Mouse (Mus musculus): Measurements from ENCODE around the gene Tnk2.

Tnk2 gene

GRCm38 (mm10) chr16:32710426-32711070 lies 66.9 kb downstream of the Tnk2 start:
- peak; percentile 71 for DNase-seq (ENCODE audit: low read depth, low spot score)

- DNase-seq (ENCODE audit: low read depth, low spot score) = no peak
Observed at GRCm38 (mm10) chr16:32712202-32712601, 68.5 kb downstream of the Tnk2 start.

- DNase-seq (ENCODE audit: low read depth, low spot score) = no peak
Observed at GRCm38 (mm10) chr16:32713556-32713955, 69.9 kb downstream of the Tnk2 start.

- DNase-seq (ENCODE audit: low read depth, low spot score) = peak; percentile 16
Observed at GRCm38 (mm10) chr16:32715364-32715763, 71.7 kb downstream of the Tnk2 start.

GRCm38 (mm10) chr16:32723163-32723562 lies 79.5 kb downstream of the Tnk2 start:
- DNase-seq (ENCODE audit: low read depth, low spot score) = no peak

- DNase-seq (ENCODE audit: low read depth, low spot score) = no peak
Observed at GRCm38 (mm10) chr16:32723767-32724166, 80.1 kb downstream of the Tnk2 start.

- no peak for DNase-seq (ENCODE audit: low read depth, low spot score)
Observed at GRCm38 (mm10) chr16:32724259-32724658, 80.6 kb downstream of the Tnk2 start.

GRCm38 (mm10) chr16:32726501-32726900 lies 82.8 kb downstream of the Tnk2 start:
- peak; percentile 60 for DNase-seq (ENCODE audit: low read depth, low spot score)

GRCm38 (mm10) chr16:32728240-32728639 lies 84.6 kb downstream of the Tnk2 start:
- no peak for DNase-seq (ENCODE audit: low read depth, low spot score)

GRCm38 (mm10) chr16:32728730-32729129 lies 85.1 kb downstream of the Tnk2 start:
- DNase-seq (ENCODE audit: low read depth, low spot score) = no peak

Measured in brain, adult 2 months (tissue).